Mouse (Mus musculus) liver, adult 2 months (tissue): ENCODE results near the gene Kcnk7. TPM values are rescaled to one million over a fixed set of nuclear protein-coding genes. Genes with fewer than 3 reads are reported as not detected.

Experiments used
- DNase-seq: peaks from one replicate; pipeline ENCODE4 v3.0.0-alpha.2; 2011; ENCODE audit warnings: low read depth, low spot score; ENCODE audit errors: extremely low read depth
- H3K27ac ChIP-seq: fragments of 200-500 bp; replicated peaks from 2 replicates; pipeline ENCODE4 v1.5.1; 2012; ENCODE audit warnings: low read depth, mild to moderate bottlenecking, control low read depth, inconsistent platforms, low read length; ENCODE audit not compliant: insufficient read depth
- H3K27me3 ChIP-seq: fragments of 200-500 bp; 2 replicates; pipeline ENCODE4 v1.6.1; 2012; ENCODE audit warnings: mild to moderate bottlenecking, moderate library complexity, low read length, inconsistent platforms; ENCODE audit not compliant: control insufficient read depth, insufficient read depth
- H3K36me3 ChIP-seq: fragments of 200-500 bp; 2 replicates; pipeline ENCODE4 v1.6.1; 2012; ENCODE audit warnings: low read length, inconsistent platforms; ENCODE audit not compliant: control insufficient read depth, insufficient read depth
- H3K4me1 ChIP-seq: fragments of 200-500 bp; 2 replicates; pipeline ENCODE4 v1.6.1; 2011; ENCODE audit warnings: low read length; ENCODE audit not compliant: control insufficient read depth, insufficient read depth
- H3K4me3 ChIP-seq: fragments of 200-500 bp; 2 replicates; pipeline ENCODE4 v1.5.1; 2011; ENCODE audit warnings: low read depth, mild to moderate bottlenecking, control low read depth, low read length, moderate library complexity; ENCODE audit not compliant: insufficient read depth
- H3K79me2 ChIP-seq: fragments of 200-500 bp; 2 replicates; pipeline ENCODE4 v1.6.1; 2012; ENCODE audit warnings: inconsistent platforms, mild to moderate bottlenecking, low read length, moderate library complexity; ENCODE audit not compliant: control insufficient read depth, insufficient read depth
- H3K9ac ChIP-seq: fragments of 200-500 bp; 2 replicates; pipeline ENCODE4 v1.6.1; 2012; ENCODE audit warnings: low read depth, mild to moderate bottlenecking, control low read depth, inconsistent platforms, low read length
- CTCF ChIP-seq: fragments of 200-500 bp; IDR thresholded peaks from 2 replicates; pipeline ENCODE4 v1.5.1; 2011; ENCODE audit warnings: low read depth, low read length, control low read depth
- POLR2A ChIP-seq: fragments of 200-500 bp; IDR thresholded peaks from 2 replicates; pipeline ENCODE4 v1.6.1; 2011; ENCODE audit warnings: low read length, control low read depth; ENCODE audit not compliant: insufficient read depth; ENCODE audit errors: extremely low read depth
- WGBS: fragments of 180-500 bp; shearing (Covaris S2); methylation state at CpG from one replicate; pipeline ENCODE4 v1.1.7; 2018; 5-methylcytosine and 5-hydroxymethylcytosine counted together
- polyA plus RNA-seq: library from polyadenylated mRNA; depleted of rRNA; stranded (reverse); fragments of >200 nt; gene quantifications from 2 replicates; pipeline ENCODE4 v1.2.3, GENCODE M21; 2012; rRNA removed
- total RNA-seq: library from RNA; depleted of rRNA; stranded (reverse); fragments of >200 nt; gene quantifications from 2 replicates; pipeline ENCODE4 v1.2.3, GENCODE M21; 2014; rRNA removed

Kcnk7 gene
- total RNA-seq (not detected in 2 replicates), polyA plus RNA-seq (0.09 TPM in 1 of 2 replicates, not detected in the other)

DNA sequence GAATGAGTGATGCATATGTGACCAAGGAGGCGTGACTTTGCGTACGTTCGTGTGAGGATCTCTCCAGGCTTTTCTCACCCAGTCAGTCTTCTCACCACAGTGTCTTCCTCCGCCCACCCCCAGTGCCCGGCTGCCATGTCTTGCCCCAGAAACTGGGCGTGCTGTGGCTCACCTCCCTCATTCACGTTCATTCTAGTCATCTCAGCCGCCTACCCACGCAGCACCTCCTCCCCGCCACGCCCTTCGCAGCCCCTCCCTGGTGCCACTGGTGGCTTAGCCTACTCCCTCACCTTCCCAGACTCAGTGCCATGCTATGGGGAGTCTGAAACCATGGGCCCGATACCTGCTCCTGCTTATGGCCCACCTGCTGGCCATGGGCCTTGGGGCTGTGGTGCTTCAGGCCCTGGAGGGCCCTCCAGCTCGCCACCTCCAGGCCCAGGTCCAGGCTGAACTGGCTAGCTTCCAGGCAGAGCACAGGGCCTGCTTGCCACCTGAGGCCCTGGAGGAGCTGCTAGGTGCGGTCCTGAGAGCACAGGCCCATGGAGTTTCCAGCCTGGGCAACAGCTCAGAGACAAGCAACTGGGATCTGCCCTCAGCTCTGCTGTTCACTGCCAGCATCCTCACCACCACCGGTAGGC is at the start of gene Kcnk7:
TSS of gene Kcnk7 (plus strand) at position 205 of the 638 bp plus-strand sequence.
- Histone ChIP-seq H3K79me2 (no peaks in the 10 kb centered on the region), H3K36me3 (peaks cover 23% of the 10 kb centered on the region), H3K9ac (no peak within 1 kb of the TSS), H3K4me1 (peaks cover 2% of the 10 kb centered on the region; the same call in 1 of the 2 replicates), H3K4me3 (no peak within 1 kb of the TSS), H3K27ac (no peak within 1 kb of the TSS), H3K27me3 (no peaks in the 10 kb centered on the region)
- TF ChIP-seq CTCF (no peak), POLR2A (no peak)
- 77% methylated on average over 17 of the region's 17 CpGs for WGBS
- DNase-seq, result no peak

DNA sequence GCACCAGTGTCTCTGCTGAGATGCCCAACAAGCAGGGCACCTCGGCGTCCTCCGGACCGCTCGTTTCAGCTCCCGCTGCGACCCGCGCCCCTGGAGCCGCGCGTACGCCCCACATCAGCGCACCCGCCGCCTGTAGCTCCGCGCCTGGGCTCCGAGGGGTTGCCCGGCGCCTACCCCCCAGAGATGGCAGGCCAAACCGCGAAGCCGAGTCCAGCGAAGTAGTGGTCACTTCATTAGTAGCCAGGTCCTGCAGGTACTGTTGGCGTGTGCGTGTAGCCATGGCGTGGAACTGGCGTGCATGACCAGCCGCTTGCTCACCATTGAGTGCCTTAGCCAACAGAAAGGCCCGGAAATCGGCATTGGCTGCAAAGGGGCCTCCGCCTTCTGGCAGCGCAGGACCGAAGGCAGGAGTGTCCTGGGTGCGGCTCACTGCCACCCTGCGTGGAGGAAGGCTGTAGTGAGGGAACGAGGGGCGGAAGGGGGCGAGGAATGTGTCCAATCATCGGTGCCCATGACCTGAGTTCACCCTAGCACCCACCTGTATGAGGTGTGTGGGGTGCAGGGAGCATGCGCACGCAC is 49.4 kb upstream of the Kcnk7 start:
- H3K4me3 ChIP-seq, result peak overlapping the region; percentile 36; the same call in 1 of the 2 replicates
- DNase-seq, result no peak
- H3K79me2 ChIP-seq, result no peaks in the 10 kb centered on the region
- H3K9ac ChIP-seq, result peak overlapping the region; percentile 15
- H3K27ac ChIP-seq, result no peak overlapping the region
- 40% methylated on average over 43 of the region's 43 CpGs for whole genome bisulfite sequencing
- H3K36me3 ChIP-seq, result no peaks in the 10 kb centered on the region
- TF ChIP-seq POLR2A, result no peak
- no peak for TF ChIP-seq CTCF
- no peaks in the 10 kb centered on the region for H3K27me3 ChIP-seq
- 0 out of 2 replicates have a peak, but pooled peaks cover under 1% of the 10 kb centered on the region for H3K4me1 ChIP-seq

DNA sequence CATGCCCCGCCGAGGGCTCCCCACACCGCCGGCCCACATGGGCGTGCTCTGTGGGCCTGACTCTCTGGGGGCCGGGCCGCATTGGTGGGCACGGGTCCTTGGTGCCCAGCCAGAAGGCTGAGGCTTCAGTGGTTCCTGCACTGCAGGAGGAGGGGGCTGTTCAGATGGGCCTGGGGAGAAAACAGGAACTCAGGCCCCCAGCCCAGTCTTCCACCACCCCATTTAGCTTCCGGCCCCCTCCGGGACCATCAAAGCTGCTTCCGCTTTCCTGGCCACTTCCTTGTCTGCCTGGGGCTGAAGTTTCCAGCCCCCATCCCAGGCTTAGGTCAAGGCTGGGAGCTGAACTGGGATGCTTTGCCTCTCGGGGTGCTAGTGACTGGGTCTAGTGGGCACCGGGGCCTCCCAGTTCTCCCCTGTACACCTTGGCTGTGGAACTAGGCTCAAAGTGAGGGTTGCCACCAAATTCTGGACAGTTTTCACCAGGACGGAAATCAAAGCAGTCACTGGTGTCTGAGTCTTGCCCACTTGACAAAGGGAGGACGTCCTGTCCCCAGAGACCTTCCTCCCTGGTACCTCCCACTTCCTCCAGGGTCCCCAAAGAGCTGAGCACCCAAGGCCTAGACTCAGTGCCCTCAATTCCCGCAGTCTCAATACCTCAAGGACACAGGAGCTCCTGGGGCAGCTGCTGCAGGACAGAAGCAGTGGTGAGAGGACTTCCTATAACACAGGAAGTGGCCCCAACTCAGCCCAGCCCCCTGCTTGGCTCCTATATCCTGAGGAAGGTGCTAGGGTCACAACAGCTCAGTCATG is 43.0 kb upstream of the Kcnk7 start:
- no peaks in the 10 kb centered on the region for H3K27me3 ChIP-seq
- 83% methylated on average over 16 of the region's 16 CpGs for WGBS
- H3K36me3 ChIP-seq, result no peaks in the 10 kb centered on the region
- peaks cover 4% of the 10 kb centered on the region; the same call in 1 of the 2 replicates for H3K79me2 ChIP-seq
- TF ChIP-seq CTCF, result no peak
- no peak for TF ChIP-seq POLR2A
- H3K9ac ChIP-seq, result peak overlapping the region; percentile 61
- H3K27ac ChIP-seq, result peak overlapping the region; percentile 66
- peaks cover 3% of the 10 kb centered on the region; the same call in 1 of the 2 replicates for H3K4me1 ChIP-seq
- peak; percentile 37 for DNase-seq
- peak overlapping the region; percentile 61 for H3K4me3 ChIP-seq

DNA sequence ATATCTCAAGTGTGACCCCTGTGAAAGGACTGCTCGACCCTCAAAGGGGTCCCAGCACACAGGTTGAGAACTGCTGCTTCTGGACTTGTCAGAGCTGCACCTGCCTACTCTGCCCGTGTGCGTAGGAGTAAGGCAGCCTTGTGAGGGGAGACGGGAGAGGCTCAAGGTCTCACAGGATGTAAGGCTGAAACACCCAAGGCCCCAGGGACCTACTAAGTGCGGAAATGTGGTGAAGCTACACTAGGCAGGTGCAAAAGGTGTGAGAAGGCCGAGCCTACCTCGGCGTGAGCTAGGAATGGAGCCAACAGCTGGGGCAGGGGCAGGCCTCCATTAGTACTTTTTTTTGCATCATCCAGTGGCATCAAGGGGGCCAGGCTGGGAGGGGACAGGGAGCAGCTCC is 41.9 kb upstream of the Kcnk7 start:
- H3K27ac ChIP-seq, result peak overlapping the region; percentile 8; the same call in 1 of the 2 replicates
- no peaks in the 10 kb centered on the region for H3K36me3 ChIP-seq
- peaks cover 3% of the 10 kb centered on the region; the same call in 1 of the 2 replicates for H3K4me1 ChIP-seq
- no peak for TF ChIP-seq POLR2A
- TF ChIP-seq CTCF, result no peak
- DNase-seq, result no peak
- H3K9ac ChIP-seq, result peak overlapping the region; percentile 21; the same call in 1 of the 2 replicates
- peaks cover 4% of the 10 kb centered on the region; the same call in 1 of the 2 replicates for H3K79me2 ChIP-seq
- H3K27me3 ChIP-seq, result no peaks in the 10 kb centered on the region
- WGBS, result 72% methylated on average over 8 of the region's 8 CpGs
- H3K4me3 ChIP-seq, result peak overlapping the region; percentile 59

DNA sequence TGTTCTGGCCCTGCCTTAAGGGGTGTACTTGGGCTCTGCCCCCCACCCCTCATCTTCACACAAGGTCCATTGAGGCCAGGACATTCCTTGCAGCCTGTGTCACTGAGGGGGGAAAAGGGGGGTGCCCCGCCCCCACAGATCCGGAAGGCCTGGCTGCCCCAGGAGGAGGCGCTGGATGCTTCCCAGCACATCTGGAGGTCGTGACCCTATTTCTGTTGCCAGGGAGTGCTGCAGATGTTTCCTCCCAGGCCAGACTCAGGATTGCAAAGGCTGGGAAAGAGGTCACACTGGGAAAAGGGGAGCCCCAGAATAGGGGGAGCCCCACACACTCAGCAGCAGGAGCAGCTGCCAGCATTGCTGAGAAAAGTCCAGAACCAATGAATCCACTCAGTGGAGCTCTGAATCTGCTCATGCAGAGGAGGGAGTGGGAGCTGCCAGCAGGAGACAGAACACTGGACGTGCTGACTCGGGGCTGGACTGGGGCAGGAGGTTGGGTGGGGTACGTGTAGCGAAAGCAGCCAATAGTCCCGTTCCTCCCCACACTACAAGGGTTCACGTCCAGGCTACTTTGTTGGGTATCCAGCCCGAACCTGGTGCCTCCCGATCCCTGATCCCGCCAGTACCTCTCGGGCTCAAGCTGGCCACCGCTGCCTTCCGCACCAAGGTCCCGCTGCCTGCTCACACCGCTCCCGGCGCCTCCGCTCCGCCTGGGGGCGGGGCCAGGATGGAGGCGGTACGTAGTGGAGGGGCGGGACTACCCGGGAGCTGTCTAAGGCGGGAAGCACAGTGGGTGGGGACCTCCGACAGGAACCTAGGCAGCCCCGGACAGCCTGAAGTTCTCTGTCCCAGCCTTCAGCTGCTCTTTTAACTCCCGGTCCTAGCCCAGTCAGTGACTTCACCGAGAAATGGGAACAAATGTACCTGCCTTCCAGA is 40.9 kb upstream of the Kcnk7 start, which contains the start of gene Sipa1:
TSS of gene Sipa1 (minus strand) at position 727 of the 933 bp plus-strand sequence.
- H3K36me3 ChIP-seq, result no peaks in the 10 kb centered on the region
- H3K4me3 ChIP-seq, result peak within 1 kb of the TSS; percentile 59
- peaks cover 4% of the 10 kb centered on the region; the same call in 1 of the 2 replicates for H3K79me2 ChIP-seq
- peak within 1 kb of the TSS; percentile 33 for H3K27ac ChIP-seq
- TF ChIP-seq CTCF, result no peak
- peak; percentile 71 for TF ChIP-seq POLR2A
- H3K27me3 ChIP-seq, result no peaks in the 10 kb centered on the region
- 4% methylated on average over 32 of the region's 32 CpGs for WGBS
- peak within 1 kb of the TSS; percentile 61 for H3K9ac ChIP-seq
- H3K4me1 ChIP-seq, result peaks cover 3% of the 10 kb centered on the region; the same call in 1 of the 2 replicates
- DNase-seq, result peak; percentile 63
